Mouse (Mus musculus) lung, postnatal 36 days (tissue): ENCODE data around the gene Flt1.

Experiments
- DNase-seq: peaks from one replicate; pipeline ENCODE4 v3.0.0; 2022; ENCODE audit warnings: mixed read lengths

Gene Flt1

DNA sequence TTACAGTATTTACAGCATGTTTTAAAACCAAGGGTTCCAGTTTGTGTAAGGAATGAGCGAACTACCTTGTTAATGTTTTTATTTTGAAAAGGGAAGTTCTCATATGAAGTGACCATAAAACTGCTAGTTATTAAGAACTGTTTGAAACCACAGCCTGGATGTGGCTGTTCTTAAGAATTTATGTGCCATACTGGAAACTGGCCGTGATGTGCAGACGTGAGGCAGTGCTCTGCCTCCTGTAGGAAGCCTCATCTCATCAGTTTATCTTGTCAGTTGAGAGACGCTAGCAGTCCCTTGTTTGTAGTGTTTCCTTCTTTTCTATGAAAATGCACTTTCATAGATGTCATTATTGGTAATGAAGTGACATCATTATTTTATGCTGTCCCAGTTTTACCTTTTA lies 186.0 kb downstream of the Flt1 start:
- DNase-seq = no peak

DNA sequence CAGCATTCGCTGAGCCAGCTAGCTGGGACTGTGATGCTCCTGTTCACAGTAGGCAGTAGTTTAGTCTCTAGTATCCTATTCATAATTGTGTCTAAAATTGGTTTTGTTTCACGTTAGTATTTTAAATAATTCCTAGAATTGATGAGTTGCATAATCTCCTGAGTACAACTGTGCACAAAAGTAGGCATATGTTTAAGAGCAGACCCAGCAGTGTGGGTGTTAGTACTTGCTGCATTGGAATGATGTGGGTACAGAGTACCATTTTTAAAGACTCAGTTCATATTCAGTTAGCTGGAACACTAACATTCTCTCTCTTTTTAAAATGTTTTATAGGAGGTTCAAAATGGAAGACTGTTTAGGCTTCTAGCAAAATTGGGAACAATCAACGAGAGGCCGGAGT lies 186.4 kb downstream of the Flt1 start:
- DNase-seq = no peak

DNA sequence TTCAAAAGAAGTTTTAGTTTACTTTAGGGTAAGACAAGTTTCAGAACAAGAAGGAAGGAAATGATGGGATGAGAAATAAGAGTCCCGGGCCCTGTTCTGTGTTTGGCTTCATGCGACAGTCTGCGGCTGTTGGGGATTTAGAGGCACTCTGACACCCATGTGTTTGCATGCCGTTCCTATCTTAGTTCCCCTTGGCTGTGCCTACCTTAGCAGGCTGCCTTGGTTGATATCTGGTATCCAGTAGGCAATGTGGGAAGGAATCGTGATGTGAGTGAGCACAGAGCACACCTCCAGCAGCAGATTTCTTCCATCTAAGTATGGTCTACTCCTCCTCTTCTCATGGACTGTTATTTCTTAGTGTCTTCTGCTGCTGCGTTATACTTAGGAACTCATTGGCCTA lies 193.8 kb downstream of the Flt1 start:
- no peak for DNase-seq

DNA sequence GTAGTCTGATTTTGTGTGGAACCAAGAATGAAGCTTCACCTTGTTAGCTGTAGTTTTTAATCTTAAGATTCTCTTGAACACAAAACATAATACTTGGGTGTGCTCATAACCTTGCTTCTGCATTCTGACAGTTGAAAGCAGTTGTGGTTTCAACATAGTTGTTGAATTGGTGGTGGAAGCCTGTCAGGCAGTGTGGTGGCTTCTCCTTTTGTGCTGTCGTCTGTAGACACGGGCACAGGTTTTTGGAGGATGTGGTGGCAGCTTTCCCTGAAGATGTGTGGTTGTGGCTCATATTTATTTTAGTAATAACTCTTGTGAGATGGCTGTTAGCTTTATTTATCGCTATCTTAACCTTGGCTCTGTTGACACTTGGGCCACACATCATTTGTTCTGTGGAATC lies 198.0 kb downstream of the Flt1 start:
- peak; percentile 19 for DNase-seq

DNA sequence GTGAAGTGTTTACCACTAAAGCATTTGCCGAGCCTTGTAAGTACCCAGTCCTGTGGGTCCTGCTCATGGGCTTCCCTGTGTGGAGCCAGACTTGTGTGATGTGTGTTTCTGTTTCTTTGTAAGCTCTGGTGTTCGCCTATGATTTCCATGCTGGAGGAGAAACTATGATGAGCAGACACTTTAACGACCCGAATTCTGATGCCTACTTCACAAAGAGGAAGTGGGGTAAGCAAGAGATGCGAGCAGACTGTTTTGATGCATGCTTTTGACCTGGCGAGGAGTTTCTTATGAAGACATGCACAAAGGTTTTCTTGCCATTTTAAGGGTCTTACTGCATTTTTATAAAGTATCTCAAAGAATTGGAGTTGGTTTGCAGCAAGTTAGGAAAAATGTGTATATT lies 198.8 kb downstream of the Flt1 start:
- no peak for DNase-seq
